Mouse (Mus musculus): ENCODE measurements around the gene Dedd2.
"Not testable (repeated sequence)": the region's sequence is repeated elsewhere in the genome, so short reads cannot be mapped to it uniquely, and the experiment has no call there.

The Dedd2 gene

GRCm38 (mm10) chr7:25220457-25221101 lies at the start of gene Dedd2:
TSS of gene Dedd2 (minus strand) at chr7:25220615.
- DNase-seq (ENCODE audit: low read depth), result peak; percentile 75

- peak; percentile 73 for DNase-seq (ENCODE audit: low read depth)
Measured at GRCm38 (mm10) chr7:25269545-25270271, 49.3 kb upstream of the Dedd2 start.

- peak; percentile 32 for DNase-seq (ENCODE audit: low read depth)
Measured at GRCm38 (mm10) chr7:25269029-25269428, 48.6 kb upstream of the Dedd2 start.

- no peak for DNase-seq (ENCODE audit: low read depth)
Measured at GRCm38 (mm10) chr7:25268588-25268987, 48.2 kb upstream of the Dedd2 start.

GRCm38 (mm10) chr7:25267751-25268463 lies 47.5 kb upstream of the Dedd2 start:
- DNase-seq (ENCODE audit: low read depth), result peak; percentile 100

- DNase-seq (ENCODE audit: low read depth), result peak; percentile 100
Measured at GRCm38 (mm10) chr7:25267301-25267750, 46.9 kb upstream of the Dedd2 start, which contains the start of gene Cic. TSS of gene Cic (plus strand) at chr7:25267704.

- no peak for DNase-seq (ENCODE audit: low read depth)
Measured at GRCm38 (mm10) chr7:25266180-25266962, 46.0 kb upstream of the Dedd2 start.

- DNase-seq (ENCODE audit: low read depth), result not testable (repeated sequence)
Measured at GRCm38 (mm10) chr7:25265743-25266142, 45.3 kb upstream of the Dedd2 start.

GRCm38 (mm10) chr7:25263968-25264870 lies 43.8 kb upstream of the Dedd2 start:
- DNase-seq (ENCODE audit: low read depth), result no peak

- no peak for DNase-seq (ENCODE audit: low read depth)
Measured at GRCm38 (mm10) chr7:25261896-25262295, 41.5 kb upstream of the Dedd2 start.

GRCm38 (mm10) chr7:25251822-25252221 lies 31.4 kb upstream of the Dedd2 start:
- no peak for DNase-seq (ENCODE audit: low read depth)

GRCm38 (mm10) chr7:25251071-25251791 lies 30.8 kb upstream of the Dedd2 start:
- DNase-seq (ENCODE audit: low read depth), result peak; percentile 35

GRCm38 (mm10) chr7:25250141-25250972 lies 29.9 kb upstream of the Dedd2 start, which contains the start of gene Erf:
TSS of gene Erf (minus strand) at chr7:25250761.
- DNase-seq (ENCODE audit: low read depth), result peak; percentile 88

GRCm38 (mm10) chr7:25249314-25250140 lies 29.1 kb upstream of the Dedd2 start:
- peak; percentile 77 for DNase-seq (ENCODE audit: low read depth)

- DNase-seq (ENCODE audit: low read depth), result peak; percentile 63
Measured at GRCm38 (mm10) chr7:25248846-25249313, 28.5 kb upstream of the Dedd2 start.

- peak; percentile 68 for DNase-seq (ENCODE audit: low read depth)
Measured at GRCm38 (mm10) chr7:25248018-25248647, 27.7 kb upstream of the Dedd2 start.

- DNase-seq (ENCODE audit: low read depth), result no peak
Measured at GRCm38 (mm10) chr7:25247498-25247897, 27.1 kb upstream of the Dedd2 start.

- peak; percentile 19 for DNase-seq (ENCODE audit: low read depth)
Measured at GRCm38 (mm10) chr7:25246759-25247137, 26.3 kb upstream of the Dedd2 start.

Measured in 416B (cell line).